Mouse (Mus musculus) limb, embryonic 12.5 days (tissue): ENCODE results near the gene Ctc1. TPM values are rescaled to one million over a fixed set of nuclear protein-coding genes. Genes with fewer than 3 reads are reported as not detected.
A peak's percentile ranks its signal among the peaks of the same experiment; 100 is the strongest.
"Not testable (repeated sequence)": the region's sequence is repeated elsewhere in the genome, so short reads cannot be mapped to it uniquely, and the experiment has no call there.

Experiments
- ATAC-seq: fragments of 200-750 bp; cut with Nextera tagmentation; 2 replicates; pipeline ENCODE4 v1.8.0; 2017; ENCODE audit warnings: low read depth, moderate TSS enrichment; ENCODE audit not compliant: insufficient number of reproducible peaks, insufficient read depth, low FRiP score, low TSS enrichment
- H3K27ac ChIP-seq: fragments of 300-500 bp; sonication (generic); 2 replicates; pipeline ENCODE4 v1.5.1; 2016; ENCODE audit warnings: mild to moderate bottlenecking, moderate library complexity
- H3K27me3 ChIP-seq: fragments of 300-500 bp; sonication (generic); 2 replicates; pipeline ENCODE4 v1.6.1; 2016; ENCODE audit warnings: mild to moderate bottlenecking, moderate library complexity
- H3K36me3 ChIP-seq: fragments of 300-500 bp; sonication (generic); 2 replicates; pipeline ENCODE4 v1.6.1; 2016; ENCODE audit warnings: mild to moderate bottlenecking, moderate library complexity
- H3K4me1 ChIP-seq: fragments of 300-500 bp; sonication (generic); replicated peaks from 2 replicates; pipeline ENCODE4 v1.6.1; 2016
- H3K4me2 ChIP-seq: fragments of 300-500 bp; sonication (generic); 2 replicates; pipeline ENCODE4 v1.6.1; 2016; ENCODE audit warnings: mild to moderate bottlenecking, moderate library complexity
- H3K4me3 ChIP-seq: fragments of 300-500 bp; sonication (generic); replicated peaks from 2 replicates; pipeline ENCODE4 v1.5.1; 2016; ENCODE audit warnings: mild to moderate bottlenecking
- H3K9ac ChIP-seq: fragments of 300-500 bp; sonication (generic); replicated peaks from 2 replicates; pipeline ENCODE4 v1.6.1; 2016; ENCODE audit warnings: mild to moderate bottlenecking, moderate library complexity
- H3K9me3 ChIP-seq: fragments of 300-500 bp; sonication (generic); 2 replicates; pipeline ENCODE4 v1.6.1; 2016; ENCODE audit warnings: mild to moderate bottlenecking, moderate library complexity
- WGBS: fragments of 180-500 bp; shearing (Covaris S2); methylation state at CpG from one replicate; pipeline ENCODE4 v1.1.7; 2016; 5-methylcytosine and 5-hydroxymethylcytosine counted together
- polyA plus RNA-seq: library from polyadenylated mRNA; unstranded; fragments of >200 nt; fragmentation: Nextera tagmentation; extraction: Ambion mirVana; gene quantifications from 2 replicates; pipeline ENCODE4 v1.2.1, GENCODE M21; 2016

The Ctc1 gene
- 70.5 and 73.8 TPM in 2 replicates for polyA plus RNA-seq

DNA sequence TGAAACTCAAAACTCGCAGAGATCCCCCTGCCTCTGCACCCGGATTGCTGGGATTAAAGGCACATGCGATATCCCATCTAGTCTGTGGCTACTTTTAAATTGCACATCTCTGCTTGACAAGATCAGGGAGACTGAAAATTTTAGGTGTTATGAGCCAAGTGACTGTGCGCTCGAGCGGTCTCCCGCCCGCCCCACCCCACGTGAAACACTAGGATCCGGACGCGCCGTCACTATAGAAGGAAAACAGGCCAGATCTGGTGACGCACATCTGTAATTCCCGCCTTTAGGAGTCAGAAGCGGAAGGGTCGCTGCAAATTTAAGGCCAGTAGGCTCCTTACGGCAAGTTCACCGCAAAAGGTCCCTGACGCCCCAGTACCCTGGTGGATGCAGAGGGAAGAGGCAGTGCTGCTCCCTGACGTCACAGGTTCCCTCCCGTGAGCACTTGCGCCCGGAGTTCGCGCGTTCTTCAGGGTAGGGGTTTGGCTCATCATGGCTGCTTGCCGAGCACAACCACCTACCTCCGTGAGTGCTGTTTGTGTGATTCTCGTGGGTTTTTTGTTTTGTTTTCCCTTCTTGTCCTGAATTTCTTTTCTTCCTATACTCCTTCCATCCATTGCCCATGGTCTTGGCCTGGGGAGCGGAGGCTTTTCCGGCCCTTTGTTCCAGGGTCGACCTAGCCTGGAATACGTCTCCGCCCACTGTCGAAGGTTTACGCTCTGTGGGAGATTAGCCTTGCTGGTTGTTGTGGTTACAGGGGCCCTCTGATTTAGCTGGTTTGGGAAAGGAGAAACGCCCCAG lies at the start of gene Ctc1:
Ctc1 (plus strand) TSS at position 268 of the 798 bp plus-strand sequence.
- Histone ChIP-seq H3K9ac (peak within 1 kb of the TSS; percentile 80), H3K27ac (peak within 1 kb of the TSS; percentile 91), H3K4me1 (peaks cover 12% of the 10 kb centered on the region), H3K4me3 (peak within 1 kb of the TSS; percentile 64), H3K4me2 (peak within 1 kb of the TSS; percentile 65), H3K36me3 (peaks cover 5% of the 10 kb centered on the region), H3K9me3 (no peaks in the 10 kb centered on the region), H3K27me3 (no peaks in the 10 kb centered on the region)
- ATAC-seq = peak; percentile 94
- WGBS = 4% methylated on average over 38 of the region's 38 CpGs

DNA sequence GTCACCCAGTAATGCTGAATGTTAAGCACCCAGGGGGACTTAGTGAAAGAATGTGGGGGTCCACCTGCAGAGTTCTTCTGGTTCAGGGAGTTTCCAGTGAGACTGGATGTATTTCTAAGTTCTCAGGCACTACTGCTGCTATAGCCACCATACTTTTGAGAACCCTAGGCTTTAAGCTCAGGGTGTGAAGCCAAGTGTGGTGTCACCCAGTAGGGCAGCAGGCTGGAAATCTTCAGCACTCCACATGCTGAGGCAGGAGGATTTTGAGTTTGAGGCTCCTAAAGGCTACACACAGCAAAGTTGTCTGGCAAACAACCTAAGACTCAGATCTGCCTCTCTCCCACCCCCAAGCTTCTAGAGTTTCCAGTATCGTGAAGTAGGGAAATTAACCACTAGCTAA lies 49.2 kb upstream of the Ctc1 start:
- Histone ChIP-seq H3K4me3 (no peak overlapping the region), H3K27me3 (0 out of 2 replicates have a peak, but pooled peaks cover 2% of the 10 kb centered on the region), H3K27ac (no peak overlapping the region), H3K9me3 (no peaks in the 10 kb centered on the region), H3K9ac (no peak overlapping the region), H3K4me1 (peaks cover 16% of the 10 kb centered on the region), H3K4me2 (no peak overlapping the region), H3K36me3 (no peaks in the 10 kb centered on the region)
- WGBS = 43% methylated on average over 1 of the region's 1 CpGs
- no peak for ATAC-seq

- under 1% methylated on average over 50 of the region's 50 CpGs for WGBS
- ATAC-seq = peak; percentile 95
- Histone ChIP-seq H3K36me3 (no peaks in the 10 kb centered on the region), H3K27ac (no peak within 1 kb of the TSS), H3K4me1 (peaks cover 18% of the 10 kb centered on the region), H3K9me3 (no peaks in the 10 kb centered on the region), H3K4me3 (peak within 1 kb of the TSS; percentile 61), H3K27me3 (0 out of 2 replicates have a peak, but pooled peaks cover 2% of the 10 kb centered on the region), H3K4me2 (peak within 1 kb of the TSS; percentile 88), H3K9ac (peak within 1 kb of the TSS; percentile 60)
Measured at GRCm38 (mm10) chr11:68967337-68968282, 48.1 kb upstream of the Ctc1 start, which contains the start of gene Slc25a35. Slc25a35 (plus strand) TSS chr11:68968131.

- 0 out of 2 replicates have a peak, but pooled peaks cover 2% of the 10 kb centered on the region for H3K27me3 ChIP-seq
- H3K9me3 ChIP-seq = no peaks in the 10 kb centered on the region
- peak overlapping the region; percentile 61; the same call in 1 of the 2 replicates for H3K4me3 ChIP-seq
- H3K27ac ChIP-seq = no peak overlapping the region
- no peaks in the 10 kb centered on the region for H3K36me3 ChIP-seq
- H3K9ac ChIP-seq = peak overlapping the region; percentile 60
- H3K4me2 ChIP-seq = peak overlapping the region; percentile 88
- WGBS = 83% methylated on average over 11 of the region's 11 CpGs
- no peak for ATAC-seq
- H3K4me1 ChIP-seq = peaks cover 22% of the 10 kb centered on the region
Measured at GRCm38 (mm10) chr11:68968752-68969151, 47.0 kb upstream of the Ctc1 start.

DNA sequence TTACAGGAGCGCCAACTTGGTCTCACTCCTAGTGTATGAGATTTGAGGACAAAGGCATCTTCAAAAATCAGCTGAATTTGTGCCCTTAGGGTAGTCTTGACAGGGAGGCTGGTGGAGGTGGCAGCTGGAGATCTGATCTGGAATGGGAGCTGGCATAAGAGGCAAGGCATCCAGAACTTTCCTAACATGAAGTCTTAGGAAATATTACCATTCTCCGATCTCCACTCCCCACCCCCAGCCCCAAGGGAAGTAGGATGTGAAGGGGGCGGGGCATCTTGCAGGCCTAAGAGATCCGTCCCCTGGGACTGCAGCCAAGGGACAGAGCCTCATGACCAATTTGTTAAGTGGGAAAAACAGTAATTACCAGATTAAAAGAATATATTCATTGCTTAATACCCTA lies 45.5 kb upstream of the Ctc1 start:
- Histone ChIP-seq H3K4me1 (peaks cover 27% of the 10 kb centered on the region), H3K9ac (no peak overlapping the region), H3K27ac (no peak overlapping the region), H3K27me3 (0 out of 2 replicates have a peak, but pooled peaks cover 2% of the 10 kb centered on the region), H3K9me3 (no peaks in the 10 kb centered on the region), H3K4me3 (no peak overlapping the region), H3K4me2 (no peak overlapping the region), H3K36me3 (no peaks in the 10 kb centered on the region)
- ATAC-seq = no peak
- WGBS = 80% methylated on average over 4 of the region's 4 CpGs

DNA sequence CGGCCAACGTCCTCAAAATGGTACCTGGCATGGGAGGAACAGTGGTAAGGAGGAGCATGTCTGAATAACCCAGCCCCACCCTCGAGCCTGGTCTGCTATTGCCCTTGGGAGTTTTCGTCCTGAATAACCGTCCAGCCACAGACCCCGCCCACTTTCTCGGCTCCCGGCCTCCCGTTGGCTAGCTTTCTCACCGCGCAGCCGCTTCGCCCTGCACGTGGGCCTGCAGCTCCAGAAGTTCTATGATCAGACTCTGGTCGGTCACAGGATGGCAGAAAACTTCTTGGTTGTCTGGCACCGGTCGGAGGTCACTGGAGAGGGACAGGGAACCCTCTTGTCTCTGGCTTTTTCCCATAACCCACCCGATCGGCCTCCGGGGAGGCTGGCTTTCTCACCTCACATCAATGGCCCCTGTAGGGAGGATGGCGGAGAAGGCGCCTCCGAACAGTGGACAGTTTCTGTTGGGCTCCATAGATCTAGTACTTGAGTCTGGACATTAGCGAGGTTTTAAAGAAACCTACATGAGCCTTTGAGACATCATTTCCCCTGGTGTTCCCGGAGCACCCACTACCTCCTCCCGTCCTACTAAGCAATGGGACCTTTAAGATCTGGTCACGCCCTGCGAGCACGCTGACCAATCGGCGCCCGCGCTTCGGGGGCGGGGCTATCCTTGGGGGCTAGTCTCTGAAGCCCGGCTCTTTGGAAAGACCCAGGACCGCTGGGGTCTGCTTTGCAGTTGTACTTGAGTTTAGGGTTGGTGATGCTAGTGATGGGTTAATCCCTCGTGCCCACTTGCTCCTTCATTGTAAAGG lies 42.3 kb upstream of the Ctc1 start:
- ATAC-seq = peak; percentile 86
- under 1% methylated on average over 38 of the region's 38 CpGs for WGBS
- H3K4me2 ChIP-seq = peak overlapping the region; percentile 68
- peak overlapping the region; percentile 48 for H3K4me3 ChIP-seq
- peaks cover 17% of the 10 kb centered on the region for H3K4me1 ChIP-seq
- H3K9ac ChIP-seq = peak overlapping the region; percentile 50; the same call in 1 of the 2 replicates
- H3K27me3 ChIP-seq, H3K9me3 ChIP-seq, H3K27ac ChIP-seq, H3K36me3 ChIP-seq: not testable (repeated sequence)

DNA sequence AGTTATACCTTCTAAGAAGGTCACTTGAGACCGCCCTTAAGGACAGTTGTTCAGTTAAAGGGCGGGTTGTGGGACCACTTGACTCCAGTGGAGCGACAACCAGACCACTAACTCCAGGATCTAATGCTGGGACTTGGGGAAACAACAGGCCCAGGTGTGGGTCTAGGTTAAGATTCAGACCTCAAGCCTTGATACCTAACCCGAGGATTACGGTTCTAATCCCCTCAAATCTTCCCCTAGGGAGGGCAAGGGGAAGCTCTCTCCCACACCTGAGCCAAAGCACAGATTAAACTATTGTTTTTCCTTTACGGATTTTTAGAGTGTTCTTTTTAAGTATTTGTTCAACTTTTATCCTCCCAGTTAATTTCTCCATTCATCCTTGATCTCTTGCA lies 41.7 kb upstream of the Ctc1 start:
- Histone ChIP-seq H3K4me3 (peak overlapping the region; percentile 48), H3K4me1 (peaks cover 12% of the 10 kb centered on the region), H3K9ac (no peak overlapping the region), H3K4me2 (peak overlapping the region; percentile 68), H3K9me3 (no peaks in the 10 kb centered on the region), H3K36me3 (no peaks in the 10 kb centered on the region), H3K27ac (no peak overlapping the region), H3K27me3 (no peaks in the 10 kb centered on the region)
- no peak for ATAC-seq
- WGBS = 32% methylated on average over 6 of the region's 6 CpGs

DNA sequence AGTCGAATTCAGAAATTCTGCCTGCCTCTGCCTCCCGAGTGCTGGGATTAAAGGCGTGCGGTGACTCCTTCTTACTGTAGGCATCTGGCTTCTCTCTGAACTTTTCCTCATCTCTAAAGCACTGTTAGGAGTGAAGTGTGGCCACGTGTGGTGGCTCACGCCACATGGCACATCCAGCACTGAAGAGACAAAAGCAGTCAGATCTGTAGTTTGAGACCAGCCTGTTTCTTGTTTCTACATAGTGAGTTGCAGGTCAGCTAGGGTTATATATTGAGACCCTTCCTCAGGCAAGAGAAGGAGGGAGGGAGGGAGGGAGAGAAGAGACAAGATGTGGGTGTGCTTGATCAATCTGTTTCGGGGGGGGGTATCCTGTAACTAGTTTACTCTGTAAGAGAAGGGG lies 40.6 kb upstream of the Ctc1 start, which contains the start of gene Rangrf:
Rangrf (minus strand) TSS at position 101 of the 400 bp plus-strand sequence.
- 72% methylated on average over 7 of the region's 7 CpGs for WGBS
- no peak within 1 kb of the TSS for H3K27ac ChIP-seq
- peak within 1 kb of the TSS; percentile 68 for H3K4me2 ChIP-seq
- H3K27me3 ChIP-seq = no peaks in the 10 kb centered on the region
- peaks cover 12% of the 10 kb centered on the region for H3K4me1 ChIP-seq
- H3K9me3 ChIP-seq = no peaks in the 10 kb centered on the region
- H3K36me3 ChIP-seq = no peaks in the 10 kb centered on the region
- H3K9ac ChIP-seq = no peak within 1 kb of the TSS
- ATAC-seq = no peak
- peak within 1 kb of the TSS; percentile 48 for H3K4me3 ChIP-seq

DNA sequence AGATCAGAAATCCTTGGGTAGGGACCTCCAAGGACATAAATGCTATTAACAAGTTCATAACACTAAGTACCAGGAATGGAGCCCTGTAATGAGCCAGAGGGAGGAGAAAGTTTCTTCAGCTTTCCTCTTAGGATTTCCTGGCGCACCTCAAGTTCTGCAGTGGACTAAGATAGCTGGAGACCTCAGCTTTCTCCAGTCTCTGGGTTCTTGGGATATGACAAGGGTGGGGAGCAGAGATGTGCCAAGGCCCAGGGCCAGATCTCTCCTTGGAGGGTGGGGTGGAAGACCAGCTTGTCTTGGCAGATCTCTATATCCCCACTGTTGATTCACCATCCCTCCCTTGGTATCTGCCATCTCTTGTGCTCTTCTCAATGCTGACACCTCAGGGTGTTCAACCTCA lies 40.1 kb upstream of the Ctc1 start:
- WGBS = 83% methylated on average over 1 of the region's 1 CpGs
- no peaks in the 10 kb centered on the region for H3K9me3 ChIP-seq
- H3K27me3 ChIP-seq = no peaks in the 10 kb centered on the region
- H3K4me1 ChIP-seq = peaks cover 12% of the 10 kb centered on the region
- no peak overlapping the region for H3K4me3 ChIP-seq
- no peak overlapping the region for H3K4me2 ChIP-seq
- no peak for ATAC-seq
- H3K27ac ChIP-seq = no peak overlapping the region
- H3K36me3 ChIP-seq = no peaks in the 10 kb centered on the region
- H3K9ac ChIP-seq = no peak overlapping the region

- Histone ChIP-seq H3K27ac (no peak overlapping the region), H3K36me3 (no peaks in the 10 kb centered on the region), H3K9ac (no peak overlapping the region), H3K4me1 (peaks cover under 1% of the 10 kb centered on the region; the same call in 1 of the 2 replicates), H3K4me2 (no peak overlapping the region), H3K4me3 (no peak overlapping the region), H3K9me3 (no peaks in the 10 kb centered on the region), H3K27me3 (no peaks in the 10 kb centered on the region)
- ATAC-seq = no peak
- WGBS = 68% methylated on average over 5 of the region's 5 CpGs
Measured at GRCm38 (mm10) chr11:68979320-68979733, 36.4 kb upstream of the Ctc1 start.
